Mouse (Mus musculus) adipocyte (in vitro differentiated cells): Measurements from ENCODE around the gene Emcn.

Experiments
- DNase-seq: peaks from one replicate; pipeline ENCODE4 v3.0.0-alpha.2; 2016; ENCODE audit warnings: low spot score

Gene Emcn

GRCm38 (mm10) chr3:137340938-137341337, at the start of gene Emcn:
Gene Emcn, plus strand, starts transcription at chr3:137341067.
- no peak for DNase-seq

GRCm38 (mm10) chr3:137293174-137293591, 47.7 kb upstream of the Emcn start:
- DNase-seq, result no peak

GRCm38 (mm10) chr3:137298230-137298629, 42.6 kb upstream of the Emcn start:
- DNase-seq, result no peak

DNA sequence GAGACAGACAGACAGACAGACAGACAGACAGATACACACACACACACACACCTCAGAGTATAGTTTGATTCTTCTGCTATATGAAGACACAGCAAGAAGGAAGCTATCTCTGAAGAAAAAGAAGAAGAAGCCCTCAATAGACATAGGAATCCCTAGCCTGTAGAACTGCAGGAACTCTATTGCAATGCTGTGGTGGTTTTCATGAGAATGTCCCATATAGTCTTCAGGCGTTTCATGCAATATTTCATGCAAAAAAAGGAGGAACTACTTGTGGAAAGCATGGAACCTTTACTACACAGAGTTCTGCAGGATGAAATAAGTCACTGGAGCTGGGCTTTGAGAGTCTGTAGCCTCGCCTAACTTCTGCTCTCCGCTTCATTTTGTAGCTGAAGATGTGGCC, 40.7 kb upstream of the Emcn start:
- no peak for DNase-seq

GRCm38 (mm10) chr3:137301195-137301594, 39.7 kb upstream of the Emcn start:
- no peak for DNase-seq

DNA sequence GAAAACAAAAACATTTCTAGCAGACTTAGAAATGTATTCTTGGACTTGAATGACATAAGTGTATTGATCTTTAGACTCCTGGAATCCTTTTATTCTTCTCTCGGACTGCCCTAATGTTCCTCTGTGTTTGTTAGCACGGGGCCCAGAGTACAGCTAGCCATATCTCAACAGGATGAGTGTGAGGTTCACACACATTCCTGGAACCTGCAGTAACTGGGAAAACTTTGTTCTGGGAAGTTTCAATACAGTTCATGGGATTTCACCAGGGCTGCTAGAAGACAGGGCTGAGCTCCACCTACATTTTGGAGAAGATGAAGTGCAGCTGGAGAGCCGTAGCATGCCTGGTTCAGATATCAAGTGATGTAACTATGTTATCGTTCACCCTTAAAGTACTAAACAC, 38.1 kb upstream of the Emcn start:
- no peak for DNase-seq

GRCm38 (mm10) chr3:137309959-137310358, 30.9 kb upstream of the Emcn start:
- no peak for DNase-seq

DNA sequence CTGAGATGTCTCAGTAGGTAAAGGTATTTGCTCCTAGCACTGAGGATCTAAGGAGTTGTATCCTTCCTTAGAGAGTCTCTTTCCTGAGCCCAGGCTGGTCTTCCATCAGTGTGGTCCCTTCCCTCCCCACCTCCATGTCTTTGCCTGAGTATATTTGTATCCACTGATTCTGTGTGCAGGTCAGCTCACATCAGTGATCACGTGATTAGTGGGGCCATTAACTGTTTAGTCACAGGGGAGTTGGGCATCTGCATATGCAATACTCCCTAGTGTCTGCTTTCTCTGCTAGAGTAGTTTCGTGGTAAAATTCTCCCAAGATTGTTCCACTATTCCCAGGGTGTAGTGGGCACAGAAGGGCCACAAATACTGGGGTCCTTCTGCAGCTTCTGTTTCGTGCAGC, 28.3 kb upstream of the Emcn start:
- DNase-seq, result no peak

DNA sequence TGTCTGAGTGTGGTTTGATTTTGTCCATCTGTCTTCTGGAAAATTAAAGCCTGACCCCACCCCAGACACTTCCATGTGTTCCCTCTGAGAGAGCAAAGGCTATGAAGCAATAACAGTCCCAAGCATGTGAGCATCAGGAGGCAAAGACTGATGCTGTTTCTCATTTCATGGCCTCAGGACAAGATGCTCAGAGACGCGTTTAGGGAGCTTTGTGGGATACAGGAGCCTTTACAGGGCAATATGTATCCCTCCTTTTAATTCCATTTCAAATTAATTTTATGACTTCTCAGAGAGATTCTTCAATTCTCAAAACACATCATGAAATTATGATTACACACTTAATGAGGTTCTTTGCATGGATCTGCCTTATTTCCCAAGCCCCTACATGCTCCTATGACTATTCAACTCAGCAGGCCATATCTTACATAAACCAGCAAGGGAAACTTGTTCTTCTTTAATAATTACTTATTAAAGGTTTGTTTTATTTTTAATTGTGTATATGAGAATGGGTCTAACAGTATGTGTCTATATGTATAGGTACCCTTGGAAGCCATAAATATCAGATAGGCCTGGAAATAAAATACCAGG, 27.0 kb upstream of the Emcn start:
- DNase-seq, result no peak

- DNase-seq, result no peak
Measured at GRCm38 (mm10) chr3:137318371-137318770, 22.5 kb upstream of the Emcn start.

GRCm38 (mm10) chr3:137319950-137320349, 20.9 kb upstream of the Emcn start:
- no peak for DNase-seq

DNA sequence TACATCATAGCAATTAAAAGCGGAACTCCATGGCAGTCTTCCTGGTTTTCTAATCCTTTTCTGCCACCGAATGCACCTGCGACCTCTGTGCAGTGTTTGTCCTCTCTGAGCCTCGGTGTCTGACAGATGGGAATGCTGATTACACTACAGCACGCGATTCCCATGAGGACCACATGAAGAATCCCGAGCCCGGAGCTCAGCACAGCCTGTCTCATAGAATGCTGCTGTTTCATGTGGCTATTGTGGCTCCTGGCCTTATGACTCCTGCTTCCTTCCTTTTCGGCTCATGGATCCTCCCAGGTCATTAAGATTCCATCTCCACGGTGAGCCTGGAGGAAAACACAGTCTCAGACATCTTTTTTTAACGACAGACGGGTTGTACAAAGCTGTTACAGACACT, 18.6 kb upstream of the Emcn start:
- no peak for DNase-seq

- DNase-seq, result no peak
Measured at GRCm38 (mm10) chr3:137329898-137330297, 11.0 kb upstream of the Emcn start.

DNA sequence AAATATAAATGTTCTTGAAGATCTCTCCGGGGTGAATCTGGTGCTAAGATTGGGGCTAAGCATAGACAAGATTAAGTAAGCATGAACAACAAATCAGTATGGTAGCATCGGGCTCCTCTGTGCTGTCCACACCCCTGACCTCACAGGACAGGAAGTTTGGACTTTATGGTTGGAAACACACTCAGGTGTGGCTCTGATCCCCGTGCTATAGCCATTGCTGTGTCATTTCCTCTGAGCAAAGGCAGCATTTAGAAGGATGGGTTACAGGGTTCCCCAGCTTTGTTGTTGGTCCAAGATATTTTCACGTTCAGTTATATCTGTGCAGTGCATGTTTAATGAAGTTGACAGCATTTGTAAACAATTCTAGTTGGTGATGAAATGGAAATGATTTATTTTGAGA, 9.9 kb upstream of the Emcn start:
- no peak for DNase-seq

DNA sequence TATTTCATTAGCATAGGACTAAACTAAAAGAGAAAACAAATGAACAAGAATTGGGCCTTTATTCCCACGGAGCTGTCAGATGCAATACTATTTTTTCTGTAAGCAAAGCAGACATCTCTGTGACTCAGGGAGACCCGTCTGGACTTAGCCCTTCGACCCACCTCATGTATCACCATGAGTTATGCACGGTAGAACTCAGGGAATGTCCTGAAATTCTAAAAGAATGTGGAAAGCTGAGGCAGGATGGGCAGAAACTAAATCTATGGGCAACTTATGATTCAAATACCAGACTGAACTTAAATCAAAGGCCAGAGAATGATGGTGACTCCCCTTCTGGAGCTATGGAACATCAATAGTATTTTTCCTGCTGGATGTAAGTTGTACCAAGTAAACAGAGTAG, 8.3 kb upstream of the Emcn start:
- DNase-seq, result no peak

DNA sequence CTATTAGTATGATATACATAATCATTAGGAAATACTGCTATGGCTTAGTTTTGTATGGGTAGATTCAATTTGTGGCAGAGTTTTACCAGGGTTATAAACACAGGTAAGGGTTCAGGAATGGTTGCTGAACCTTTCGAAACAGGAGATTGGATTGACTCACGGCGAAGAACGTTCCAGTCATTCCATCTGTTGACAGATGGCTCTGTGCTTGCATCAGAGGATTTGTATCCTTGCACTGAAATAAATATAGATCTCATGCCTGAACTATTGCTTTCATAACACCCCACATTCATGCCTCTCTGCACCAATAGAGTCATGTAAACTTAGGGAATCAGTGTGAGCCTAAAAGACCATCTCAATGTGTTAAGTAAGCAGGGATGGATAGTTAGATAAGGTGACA, 4.9 kb upstream of the Emcn start:
- DNase-seq, result no peak

- DNase-seq, result no peak
Measured at GRCm38 (mm10) chr3:137343446-137343845, 2.6 kb downstream of the Emcn start.

- DNase-seq, result no peak
Measured at GRCm38 (mm10) chr3:137351882-137352281, 11.0 kb downstream of the Emcn start.

DNA sequence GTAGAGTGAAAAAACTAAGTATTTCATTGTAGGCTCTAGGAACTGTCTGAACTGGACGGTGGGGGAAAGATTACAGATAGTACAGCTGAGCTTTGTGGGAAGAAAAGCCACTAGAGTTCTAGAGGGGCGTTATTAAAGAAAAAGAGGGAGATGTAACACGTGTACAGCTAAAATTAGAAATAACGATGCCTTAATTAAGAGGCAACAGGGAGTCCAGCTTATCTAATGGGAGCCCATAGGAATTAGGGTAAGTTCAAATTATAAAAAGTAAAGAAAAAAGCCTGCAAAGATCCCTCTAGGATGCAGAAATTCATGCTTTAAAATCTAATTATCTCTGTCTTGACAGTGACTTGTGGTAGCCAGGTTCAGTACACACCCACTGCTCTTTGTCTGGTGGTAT, 15.8 kb downstream of the Emcn start:
- DNase-seq, result no peak

- no peak for DNase-seq
Measured at GRCm38 (mm10) chr3:137367123-137367825, 26.4 kb downstream of the Emcn start.

DNA sequence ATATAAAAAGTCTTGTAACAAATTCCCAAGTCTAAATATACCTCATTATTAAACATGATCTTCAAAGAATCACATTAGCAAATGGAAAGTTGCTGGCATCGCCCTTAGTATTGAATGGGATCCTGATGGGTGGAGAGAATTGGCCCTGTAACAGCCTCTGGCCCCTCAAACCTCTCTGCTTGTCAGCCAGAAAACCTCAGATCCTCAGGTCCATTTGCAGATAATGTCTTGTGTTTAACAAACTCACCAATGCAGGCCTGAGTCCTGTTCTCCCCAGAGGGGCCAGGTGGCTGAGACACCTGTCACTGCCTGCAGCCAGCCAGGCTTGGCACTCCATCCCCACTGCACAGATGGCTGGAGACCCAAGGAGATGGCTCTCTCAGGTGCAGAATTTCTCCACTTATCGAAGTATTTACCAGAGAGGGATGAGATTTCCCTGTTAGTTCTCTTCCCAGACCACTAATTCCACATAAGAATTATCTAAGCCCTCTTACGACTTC, 27.0 kb downstream of the Emcn start:
- no peak for DNase-seq

- DNase-seq, result no peak
Measured at GRCm38 (mm10) chr3:137372854-137373253, 32.0 kb downstream of the Emcn start.

DNA sequence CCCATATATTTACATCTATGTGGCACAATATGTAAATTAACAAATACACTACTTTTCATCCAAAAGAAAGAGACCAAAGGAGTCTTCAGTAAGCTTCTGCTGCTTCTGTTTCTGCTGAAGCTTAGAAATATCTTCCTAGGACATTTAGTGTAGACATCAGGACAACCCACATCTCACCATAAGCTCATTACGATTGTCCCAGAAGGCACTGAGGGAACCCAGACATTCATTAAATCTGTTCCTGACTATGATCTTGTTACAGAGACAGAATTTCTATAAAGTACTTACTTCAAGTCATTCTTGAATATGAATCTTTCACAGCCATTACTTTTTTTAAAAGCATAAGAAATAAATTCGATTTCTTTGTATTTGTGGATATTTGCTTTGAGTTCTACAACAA, 41.4 kb downstream of the Emcn start:
- DNase-seq, result no peak

GRCm38 (mm10) chr3:137395588-137395987, 54.7 kb downstream of the Emcn start:
- no peak for DNase-seq
